Mouse (Mus musculus) G1E (cell line): ENCODE data around the gene Cacna1s.

Experiments
- CTCF ChIP-seq: IDR thresholded peaks from 2 replicates; pipeline ENCODE4 v1.5.1; 2012; ENCODE audit warnings: low read depth, low read length, inconsistent platforms, mixed read lengths
- TAL1 ChIP-seq: conservative IDR thresholded peaks from 2 replicates; pipeline ENCODE4 v1.6.1; 2012; ENCODE audit warnings: low read depth, low read length, inconsistent platforms, mixed read lengths

DNA sequence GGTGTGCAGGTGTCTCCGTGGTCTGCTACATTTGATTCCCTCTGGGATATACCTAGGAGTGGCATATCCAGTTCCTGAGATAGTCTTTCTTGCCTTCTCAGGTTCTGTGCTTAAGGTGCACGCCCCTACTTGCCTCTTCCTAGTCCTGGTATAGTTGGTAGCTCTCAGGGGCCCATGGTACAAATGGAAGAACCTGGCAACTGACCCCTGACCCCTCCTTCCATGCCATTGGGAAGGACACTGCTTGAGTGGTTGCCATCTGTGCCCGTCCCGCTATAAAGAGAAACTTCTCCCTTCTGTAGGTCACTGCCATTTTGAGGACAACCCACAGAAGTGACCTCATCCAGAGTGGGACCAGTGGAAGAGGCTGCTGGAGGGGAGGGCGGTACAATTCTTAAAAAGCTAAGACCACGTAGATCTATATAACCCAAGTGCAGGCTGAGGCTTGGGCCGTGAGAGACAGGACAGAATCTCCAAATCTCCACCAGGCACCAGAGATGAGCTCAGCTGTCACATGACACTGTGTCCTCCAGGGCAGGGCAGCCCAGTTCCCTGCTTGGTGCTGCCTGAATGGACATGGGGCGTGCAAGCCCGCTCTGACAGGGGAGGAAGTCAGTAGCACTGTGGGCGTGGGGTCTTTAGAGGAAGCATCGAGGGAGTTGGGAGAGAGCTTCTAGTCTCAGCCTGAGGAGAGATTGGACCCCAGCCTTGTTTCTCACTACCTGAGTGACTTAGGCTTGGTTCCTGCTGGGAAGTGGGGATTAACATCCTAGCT, 88.8 kb downstream of the Cacna1s start:
- TF ChIP-seq CTCF = no peak
- no peak for TF ChIP-seq TAL1
